Mouse (Mus musculus) liver, adult 2 months (tissue): ENCODE measurements around the gene Gse1.

Source experiments
- CTCF ChIP-seq: fragments of 200-500 bp; IDR thresholded peaks from 2 replicates; pipeline ENCODE4 v1.5.1; 2011; ENCODE audit warnings: low read depth, low read length, control low read depth
- POLR2A ChIP-seq: fragments of 200-500 bp; IDR thresholded peaks from 2 replicates; pipeline ENCODE4 v1.6.1; 2011; ENCODE audit warnings: low read length, control low read depth; ENCODE audit not compliant: insufficient read depth; ENCODE audit errors: extremely low read depth

- TF ChIP-seq CTCF: no peak
- no peak for TF ChIP-seq POLR2A
Measured at GRCm38 (mm10) chr8:120225421-120226151, 2.7 kb upstream of the Gse1 start.
